Mouse (Mus musculus) heart, embryonic 11.5 days (tissue): ENCODE data around the gene Ier5l. TPM values are rescaled to one million over a fixed set of nuclear protein-coding genes. Genes with fewer than 3 reads are reported as not detected.

Source experiments
- ATAC-seq: fragments of 200-750 bp; cut with Nextera tagmentation; replicated peaks from 2 replicates; pipeline ENCODE4 v1.8.0; 2017; ENCODE audit warnings: moderate library complexity; ENCODE audit not compliant: insufficient number of reproducible peaks, low FRiP score, low TSS enrichment
- H3K27ac ChIP-seq: fragments of 300-500 bp; sonication (generic); 2 replicates; pipeline ENCODE4 v1.5.1; 2014; ENCODE audit warnings: mild to moderate bottlenecking, low read depth, low read length
- H3K27me3 ChIP-seq: fragments of 300-500 bp; sonication (generic); 2 replicates; pipeline ENCODE4 v1.6.1; 2014; ENCODE audit warnings: mild to moderate bottlenecking, low read length, mixed read lengths; ENCODE audit not compliant: control insufficient read depth, insufficient read depth
- H3K36me3 ChIP-seq: fragments of 300-500 bp; sonication (generic); 2 replicates; pipeline ENCODE4 v1.6.1; 2014; ENCODE audit warnings: mild to moderate bottlenecking, low read length, moderate library complexity, mixed read lengths; ENCODE audit not compliant: control insufficient read depth, insufficient read depth
- H3K4me1 ChIP-seq: fragments of 300-500 bp; sonication (generic); 2 replicates; pipeline ENCODE4 v1.6.1; 2014; ENCODE audit warnings: low read length; ENCODE audit not compliant: control insufficient read depth, insufficient read depth
- H3K4me2 ChIP-seq: fragments of 300-500 bp; sonication (generic); 2 replicates; pipeline ENCODE4 v1.6.1; 2014; ENCODE audit warnings: mild to moderate bottlenecking, moderate library complexity
- H3K4me3 ChIP-seq: fragments of 300-500 bp; sonication (generic); 2 replicates; pipeline ENCODE4 v1.5.1; 2014; ENCODE audit warnings: low read depth, low read length
- H3K9ac ChIP-seq: fragments of 300-500 bp; sonication (generic); 2 replicates; pipeline ENCODE4 v1.6.1; 2014; ENCODE audit warnings: mild to moderate bottlenecking, low read depth, low read length, moderate library complexity
- H3K9me3 ChIP-seq: fragments of 300-500 bp; sonication (generic); replicated peaks from 2 replicates; pipeline ENCODE4 v1.6.1; 2016; ENCODE audit warnings: low read length; ENCODE audit not compliant: control insufficient read depth
- WGBS: fragments of 180-500 bp; shearing (Covaris S2); extraction: QIAGEN DNeasy Blood & Tissue Kit; methylation state at CpG from one replicate; pipeline ENCODE4 v1.1.7; 2014; ENCODE audit not compliant: insufficient replicate concordance; 5-methylcytosine and 5-hydroxymethylcytosine counted together
- polyA plus RNA-seq: library from polyadenylated mRNA; unstranded; fragments of >200 nt; fragmentation: Nextera tagmentation; extraction: Ambion mirVana; gene quantifications from 2 replicates; pipeline ENCODE4 v1.2.1, GENCODE M21; 2014

Gene Ier5l
- polyA plus RNA-seq, 1 experiment from 2014 or later: 2.4 TPM

- WGBS: under 1% methylated on average over 9 of the region's 9 CpGs
- Histone ChIP-seq H3K4me2 (peak overlapping the region; percentile 58), H3K9ac (no peak overlapping the region), H3K4me3 (peak overlapping the region; percentile 31), H3K27me3 (no peaks in the 10 kb centered on the region), H3K36me3 (no peaks in the 10 kb centered on the region), H3K9me3 (no peaks in the 10 kb centered on the region), H3K4me1 (peaks cover 26% of the 10 kb centered on the region), H3K27ac (peak overlapping the region; percentile 76)
- ATAC-seq: peak; percentile 87
Measured at GRCm38 (mm10) chr2:30463904-30464330, 10.1 kb downstream of the Ier5l start.

GRCm38 (mm10) chr2:30463341-30463761 is 10.7 kb downstream of the Ier5l start:
- WGBS: 21% methylated on average over 5 of the region's 5 CpGs
- no peaks in the 10 kb centered on the region for H3K36me3 ChIP-seq
- H3K27me3 ChIP-seq: no peaks in the 10 kb centered on the region
- ATAC-seq: no peak
- H3K4me1 ChIP-seq: peaks cover 25% of the 10 kb centered on the region
- peak overlapping the region; percentile 31; the same call in 1 of the 2 replicates for H3K4me3 ChIP-seq
- peak overlapping the region; percentile 58 for H3K4me2 ChIP-seq
- H3K9ac ChIP-seq: peak overlapping the region; percentile 43; the same call in 1 of the 2 replicates
- peak overlapping the region; percentile 76 for H3K27ac ChIP-seq
- no peaks in the 10 kb centered on the region for H3K9me3 ChIP-seq

GRCm38 (mm10) chr2:30459241-30459640 is 14.8 kb downstream of the Ier5l start:
- Histone ChIP-seq H3K9me3 (no peaks in the 10 kb centered on the region), H3K27me3 (no peaks in the 10 kb centered on the region), H3K9ac (no peak overlapping the region), H3K27ac (no peak overlapping the region), H3K36me3 (0 out of 2 replicates have a peak, but pooled peaks cover 4% of the 10 kb centered on the region), H3K4me2 (no peak overlapping the region), H3K4me3 (no peak overlapping the region), H3K4me1 (peaks cover 31% of the 10 kb centered on the region)
- WGBS: 76% methylated on average over 6 of the region's 6 CpGs
- no peak for ATAC-seq

GRCm38 (mm10) chr2:30458349-30458748 is 15.7 kb downstream of the Ier5l start:
- H3K27me3 ChIP-seq: no peaks in the 10 kb centered on the region
- 90% methylated on average over 6 of the region's 6 CpGs for WGBS
- no peak overlapping the region for H3K27ac ChIP-seq
- no peaks in the 10 kb centered on the region for H3K9me3 ChIP-seq
- no peak overlapping the region for H3K9ac ChIP-seq
- H3K4me1 ChIP-seq: peaks cover 27% of the 10 kb centered on the region
- H3K36me3 ChIP-seq: 0 out of 2 replicates have a peak, but pooled peaks cover 4% of the 10 kb centered on the region
- H3K4me2 ChIP-seq: no peak overlapping the region
- ATAC-seq: no peak
- no peak overlapping the region for H3K4me3 ChIP-seq

- H3K36me3 ChIP-seq: peaks cover 4% of the 10 kb centered on the region; the same call in 1 of the 2 replicates
- peak overlapping the region; percentile 60 for H3K9ac ChIP-seq
- no peak for ATAC-seq
- peaks cover 20% of the 10 kb centered on the region for H3K4me1 ChIP-seq
- H3K4me3 ChIP-seq: no peak overlapping the region
- no peaks in the 10 kb centered on the region for H3K9me3 ChIP-seq
- H3K4me2 ChIP-seq: no peak overlapping the region
- WGBS: 44% methylated on average over 13 of the region's 13 CpGs
- H3K27me3 ChIP-seq: no peaks in the 10 kb centered on the region
- H3K27ac ChIP-seq: peak overlapping the region; percentile 71
Measured at GRCm38 (mm10) chr2:30456104-30456980, 17.7 kb downstream of the Ier5l start.

- H3K4me1 ChIP-seq: peaks cover 20% of the 10 kb centered on the region
- no peak overlapping the region for H3K4me2 ChIP-seq
- H3K36me3 ChIP-seq: peaks cover 13% of the 10 kb centered on the region
- ATAC-seq: no peak
- H3K27ac ChIP-seq: no peak overlapping the region
- H3K4me3 ChIP-seq: no peak overlapping the region
- H3K9me3 ChIP-seq: peaks cover 5% of the 10 kb centered on the region
- no peaks in the 10 kb centered on the region for H3K27me3 ChIP-seq
- no peak overlapping the region for H3K9ac ChIP-seq
- WGBS: 54% methylated on average over 5 of the region's 5 CpGs
Measured at GRCm38 (mm10) chr2:30454587-30454986, 19.4 kb downstream of the Ier5l start.

GRCm38 (mm10) chr2:30453570-30453969 is 20.4 kb downstream of the Ier5l start:
- ATAC-seq: no peak
- Histone ChIP-seq H3K9me3 (peaks cover 5% of the 10 kb centered on the region), H3K36me3 (peaks cover 20% of the 10 kb centered on the region), H3K4me1 (peaks cover 20% of the 10 kb centered on the region), H3K4me2 (no peak overlapping the region), H3K4me3 (no peak overlapping the region), H3K27ac (no peak overlapping the region), H3K9ac (no peak overlapping the region), H3K27me3 (no peaks in the 10 kb centered on the region)
- 86% methylated on average over 3 of the region's 3 CpGs for WGBS

GRCm38 (mm10) chr2:30451525-30451924 is 22.5 kb downstream of the Ier5l start:
- 81% methylated on average over 3 of the region's 3 CpGs for WGBS
- H3K4me2 ChIP-seq: no peak overlapping the region
- peaks cover 19% of the 10 kb centered on the region for H3K4me1 ChIP-seq
- H3K27me3 ChIP-seq: no peaks in the 10 kb centered on the region
- peaks cover 29% of the 10 kb centered on the region for H3K36me3 ChIP-seq
- no peak overlapping the region for H3K4me3 ChIP-seq
- no peak overlapping the region for H3K27ac ChIP-seq
- peaks cover 5% of the 10 kb centered on the region for H3K9me3 ChIP-seq
- ATAC-seq: no peak
- H3K9ac ChIP-seq: no peak overlapping the region
